Mouse (Mus musculus) 3134 (cell line): ENCODE data around the gene C2cd2l.

ENCODE experiments used
- DNase-seq: peaks from one replicate; pipeline ENCODE4 v3.0.0-alpha.2; 2011; ENCODE audit warnings: low spot score; ENCODE audit not compliant: insufficient read length; ENCODE audit errors: extremely low read depth

Gene C2cd2l

GRCm38 (mm10) chr9:44268432-44268831, 51.7 kb downstream of the C2cd2l start, which contains the start of gene Nlrx1:
Gene Nlrx1 (minus strand): TSS chr9:44268599.
- DNase-seq, result no peak

GRCm38 (mm10) chr9:44268027-44268360, 52.1 kb downstream of the C2cd2l start:
- peak; percentile 90 for DNase-seq

DNA sequence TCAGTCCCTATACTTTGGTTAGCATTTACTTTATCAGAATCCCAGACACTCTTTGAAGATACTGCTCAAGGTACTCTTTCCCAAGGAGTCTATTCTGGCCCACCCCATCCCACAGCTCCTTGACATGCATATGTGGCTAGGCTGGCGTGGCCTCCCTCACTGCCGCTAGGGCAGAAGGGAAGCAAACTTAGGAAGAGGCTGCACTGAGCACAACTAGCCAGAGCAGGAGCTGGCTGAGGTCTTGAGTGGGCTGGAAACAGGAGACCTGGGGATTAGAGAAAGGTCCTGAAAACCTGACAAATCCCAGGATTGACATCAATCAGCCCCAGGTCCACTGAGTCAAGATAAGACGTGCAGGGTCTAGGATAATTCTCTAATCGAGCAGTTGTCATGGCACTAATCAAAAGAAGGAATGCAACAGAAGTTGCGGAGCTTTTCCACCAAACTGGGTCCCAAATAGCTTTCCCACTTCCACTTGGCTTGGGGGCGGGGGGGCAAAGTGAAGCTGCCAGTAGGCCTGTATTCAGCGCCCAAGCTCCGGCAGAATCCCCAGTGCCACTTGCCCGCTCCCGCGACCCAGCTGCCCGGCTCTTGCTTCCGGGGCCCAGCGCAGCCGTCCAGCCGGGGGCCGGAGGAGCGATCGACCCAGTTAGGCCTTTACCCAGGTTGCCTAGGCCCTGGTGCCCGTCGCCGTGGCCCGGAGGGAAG, 52.6 kb downstream of the C2cd2l start:
- DNase-seq, result no peak

DNA sequence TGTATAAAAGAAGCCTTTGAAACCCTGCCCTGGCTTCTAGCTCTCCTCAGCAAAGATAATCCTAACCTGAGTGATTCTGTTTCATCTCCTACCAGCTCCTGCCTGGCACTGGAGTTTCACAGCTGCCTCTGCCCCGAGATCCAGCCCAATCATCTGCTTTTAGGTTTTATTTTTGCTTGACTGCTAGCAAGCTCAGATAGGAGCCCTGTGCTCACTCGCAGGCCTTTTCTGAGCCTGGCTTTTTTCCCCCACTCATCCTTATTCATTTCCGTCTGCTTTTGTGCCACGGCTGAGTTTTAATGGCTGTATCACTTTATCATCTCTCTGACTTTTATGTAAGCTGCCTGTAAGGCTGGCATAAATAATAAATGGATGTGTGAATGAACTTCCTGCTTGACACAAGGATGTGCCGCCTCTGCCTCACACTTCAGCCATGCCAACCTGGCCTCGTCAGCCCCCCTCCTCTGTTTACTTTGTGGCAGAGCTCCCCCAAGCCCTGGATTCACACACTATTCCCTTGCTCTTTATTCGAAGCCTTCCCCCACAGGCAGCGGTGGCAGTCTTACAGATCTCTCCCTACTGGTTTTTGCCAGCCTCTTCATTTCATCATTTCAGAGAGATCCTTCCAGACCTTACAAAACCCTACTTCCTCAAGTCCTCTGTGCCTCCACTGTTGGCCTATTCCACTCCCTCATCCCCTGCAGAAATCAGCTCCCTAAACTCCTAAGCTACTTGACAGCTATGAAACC, 53.4 kb downstream of the C2cd2l start:
- DNase-seq, result no peak

DNA sequence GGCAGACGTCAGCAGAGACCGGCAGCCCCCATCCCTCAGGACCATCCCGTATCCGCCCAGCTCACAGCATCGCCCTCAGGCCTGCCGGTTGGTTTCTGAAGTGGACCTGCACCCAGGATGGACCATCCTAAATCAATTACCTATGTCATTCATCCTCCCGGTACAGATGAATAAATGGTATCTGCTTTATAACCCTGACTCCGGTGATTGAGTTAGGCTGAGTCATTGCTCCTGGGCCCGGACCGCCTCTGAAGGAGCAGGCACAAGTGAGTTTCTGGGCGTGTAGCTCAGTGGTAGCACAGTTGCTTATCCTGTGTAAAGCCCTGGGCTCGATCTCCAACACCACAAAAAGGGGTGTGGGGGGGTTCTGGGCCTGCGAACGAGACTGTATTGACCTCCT, 58.7 kb downstream of the C2cd2l start:
- DNase-seq, result no peak
